Mouse (Mus musculus): ENCODE results near the gene Abca9. TPM values are rescaled to one million over a fixed set of nuclear protein-coding genes. Genes with fewer than 3 reads are reported as not detected.

Gene Abca9
- polyA plus RNA-seq, 1 experiment from 2014 or later, result 0.80 TPM

DNA sequence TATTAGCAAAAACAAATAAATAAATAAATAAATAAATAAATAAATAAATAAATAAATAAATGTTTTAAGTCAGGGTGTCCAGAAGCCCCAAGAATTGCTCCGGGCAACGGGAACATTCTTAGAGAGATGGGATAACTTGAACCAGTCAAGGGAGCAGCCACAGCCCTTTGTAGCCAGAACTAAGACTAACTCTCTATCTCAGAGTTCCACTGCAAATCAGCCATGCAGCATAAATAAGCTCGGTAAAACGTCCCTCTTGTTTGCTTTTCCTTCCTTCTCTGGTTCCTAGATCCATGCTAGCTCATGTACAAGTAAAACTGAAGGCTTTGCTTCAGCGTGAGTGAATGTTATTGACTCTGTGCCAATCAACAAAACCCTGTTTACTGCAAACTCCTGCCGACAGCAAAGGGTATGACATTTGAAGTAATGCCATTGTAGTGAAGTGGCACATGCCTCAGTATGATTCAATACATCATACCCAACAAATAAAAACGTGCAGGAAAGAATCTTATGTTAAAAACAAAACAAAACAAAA is 73.1 kb downstream of the Abca9 start:
- Histone ChIP-seq H3K4me2 (ENCODE audit: low read depth, low read length) (peak overlapping the region; percentile 65), H3K36me3 (replicated peaks; ENCODE audit: insufficient read depth, low read length) (peaks cover 3% of the 10 kb centered on the region; the same call in 1 of the 2 replicates), H3K27ac (ENCODE audit: low read depth) (peak overlapping the region; percentile 55), H3K4me1 (ENCODE audit: insufficient read depth) (no peaks in the 10 kb centered on the region), H3K9ac (replicated peaks) (no peak overlapping the region; the same call in 1 of the 2 replicates), H3K9me3 (ENCODE audit: low read length) (no peaks in the 10 kb centered on the region), H3K27me3 (ENCODE audit: insufficient read depth, low read length) (no peaks in the 10 kb centered on the region), H3K4me3 (ENCODE audit: low read depth, low read length) (peak overlapping the region; percentile 35)
- ATAC-seq (no peak), DNase-seq (no peak)
- WGBS (ENCODE audit: insufficient replicate concordance), result 53% methylated on average over 7 of the region's 7 CpGs
- no peak for TF ChIP-seq EP300 (IDR thresholded peaks at IDR 0.05; ENCODE audit: low read depth)
- 0 out of 2 replicates have a peak, but pooled peaks have one; percentile 2 for TF ChIP-seq CTCF (IDR thresholded peaks at IDR 0.05; ENCODE audit: low read depth)

GRCm38 (mm10) chr11:110094236-110094635 is 73.8 kb downstream of the Abca9 start:
- Histone ChIP-seq H3K27me3 (ENCODE audit: insufficient read depth, low read length) (no peaks in the 10 kb centered on the region), H3K4me2 (ENCODE audit: low read depth, low read length) (peak overlapping the region; percentile 65; the same call in 1 of the 2 replicates), H3K27ac (ENCODE audit: low read depth) (peak overlapping the region; percentile 55; the same call in 1 of the 2 replicates), H3K4me3 (ENCODE audit: low read depth, low read length) (no peak overlapping the region), H3K9me3 (ENCODE audit: low read length) (no peaks in the 10 kb centered on the region), H3K9ac (replicated peaks) (no peak overlapping the region), H3K36me3 (replicated peaks; ENCODE audit: insufficient read depth, low read length) (peaks cover 3% of the 10 kb centered on the region; the same call in 1 of the 2 replicates), H3K4me1 (ENCODE audit: insufficient read depth) (no peaks in the 10 kb centered on the region)
- WGBS (ENCODE audit: insufficient replicate concordance), result 55% methylated on average over 3 of the region's 3 CpGs
- no peak for DNase-seq
- ATAC-seq, result no peak; the same call in 1 of the 2 replicates
- TF ChIP-seq CTCF (IDR thresholded peaks at IDR 0.05; ENCODE audit: low read depth), result no peak
- TF ChIP-seq EP300 (IDR thresholded peaks at IDR 0.05; ENCODE audit: low read depth), result no peak

DNA sequence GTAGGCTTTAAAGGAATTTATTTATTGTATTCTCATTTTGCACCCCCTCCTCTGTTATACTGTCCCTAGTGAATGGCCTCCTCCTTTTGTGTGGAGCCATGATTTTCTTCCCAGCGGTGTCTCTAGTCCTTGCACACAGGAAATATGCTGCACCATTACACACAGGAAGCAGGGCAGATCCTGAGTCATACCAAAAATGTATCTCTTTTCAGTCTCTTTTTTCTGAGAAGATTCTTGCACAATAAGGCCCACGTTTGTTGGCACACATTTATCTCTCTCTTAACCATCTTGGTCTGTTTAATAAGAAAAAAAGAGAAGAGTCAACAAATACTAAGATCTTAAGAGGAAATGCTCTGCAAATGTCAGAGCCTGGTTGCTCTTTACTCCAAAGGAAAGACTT is 76.7 kb downstream of the Abca9 start:
- no peak overlapping the region for H3K27ac ChIP-seq (ENCODE audit: low read depth)
- H3K9ac ChIP-seq (replicated peaks), result no peak overlapping the region
- no peaks in the 10 kb centered on the region for H3K27me3 ChIP-seq (ENCODE audit: insufficient read depth, low read length)
- 41% methylated on average over 2 of the region's 2 CpGs for WGBS (ENCODE audit: insufficient replicate concordance)
- DNase-seq, result no peak
- no peak for TF ChIP-seq EP300 (IDR thresholded peaks at IDR 0.05; ENCODE audit: low read depth)
- TF ChIP-seq CTCF (IDR thresholded peaks at IDR 0.05; ENCODE audit: low read depth), result no peak
- H3K4me1 ChIP-seq (ENCODE audit: insufficient read depth), result no peaks in the 10 kb centered on the region
- peaks cover 3% of the 10 kb centered on the region; the same call in 1 of the 2 replicates for H3K36me3 ChIP-seq (replicated peaks; ENCODE audit: insufficient read depth, low read length)
- H3K4me3 ChIP-seq (ENCODE audit: low read depth, low read length), result no peak overlapping the region
- no peak overlapping the region for H3K4me2 ChIP-seq (ENCODE audit: low read depth, low read length)
- no peaks in the 10 kb centered on the region for H3K9me3 ChIP-seq (ENCODE audit: low read length)
- no peak for ATAC-seq

GRCm38 (mm10) chr11:110072158-110072557 is 95.8 kb downstream of the Abca9 start:
- Histone ChIP-seq H3K4me3 (ENCODE audit: low read depth, low read length) (no peak overlapping the region), H3K27ac (ENCODE audit: low read depth) (peak overlapping the region; percentile 49; the same call in 1 of the 2 replicates), H3K4me1 (ENCODE audit: insufficient read depth) (no peaks in the 10 kb centered on the region), H3K4me2 (ENCODE audit: low read depth, low read length) (no peak overlapping the region), H3K9me3 (ENCODE audit: low read length) (no peaks in the 10 kb centered on the region), H3K9ac (replicated peaks) (no peak overlapping the region), H3K27me3 (ENCODE audit: insufficient read depth, low read length) (no peaks in the 10 kb centered on the region), H3K36me3 (replicated peaks; ENCODE audit: insufficient read depth, low read length) (peaks cover 6% of the 10 kb centered on the region; the same call in 1 of the 2 replicates)
- no peak for DNase-seq
- no peak for ATAC-seq
- 55% methylated on average over 3 of the region's 3 CpGs for WGBS (ENCODE audit: insufficient replicate concordance)
- no peak for TF ChIP-seq CTCF (IDR thresholded peaks at IDR 0.05; ENCODE audit: low read depth)
- TF ChIP-seq EP300 (IDR thresholded peaks at IDR 0.05; ENCODE audit: low read depth), result no peak

DNA sequence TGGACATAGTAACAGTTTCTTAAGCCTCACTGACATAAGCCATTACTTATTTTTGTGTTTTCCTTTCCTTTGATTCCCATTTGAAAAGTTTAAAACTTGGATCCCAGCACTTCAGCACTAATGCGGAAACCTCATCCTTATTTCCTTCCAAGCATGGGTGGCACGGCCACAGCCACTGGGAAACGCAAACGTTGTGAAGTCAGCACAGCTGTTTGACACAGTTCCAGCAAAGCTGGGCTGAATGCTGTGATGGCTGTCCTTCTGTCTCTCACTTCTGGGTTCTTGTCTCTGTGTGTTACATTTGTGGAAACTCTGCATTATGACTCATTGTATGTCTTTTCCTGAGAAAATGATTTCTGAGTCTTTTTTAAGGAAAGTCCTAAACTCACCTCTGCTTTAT is 107.0 kb downstream of the Abca9 start:
- H3K9me3 ChIP-seq (ENCODE audit: low read length), result no peaks in the 10 kb centered on the region
- H3K36me3 ChIP-seq (replicated peaks; ENCODE audit: insufficient read depth, low read length), result peaks cover 7% of the 10 kb centered on the region; the same call in 1 of the 2 replicates
- peak overlapping the region; percentile 44; the same call in 1 of the 2 replicates for H3K27ac ChIP-seq (ENCODE audit: low read depth)
- TF ChIP-seq EP300 (IDR thresholded peaks at IDR 0.05; ENCODE audit: low read depth) (no peak), CTCF (IDR thresholded peaks at IDR 0.05; ENCODE audit: low read depth) (no peak)
- H3K4me3 ChIP-seq (ENCODE audit: low read depth, low read length), result no peak overlapping the region
- WGBS (ENCODE audit: insufficient replicate concordance), result 47% methylated on average over 4 of the region's 4 CpGs
- no peak for ATAC-seq
- H3K4me1 ChIP-seq (ENCODE audit: insufficient read depth), result 0 out of 2 replicates have a peak, but pooled peaks cover 2% of the 10 kb centered on the region
- H3K9ac ChIP-seq (replicated peaks), result no peak overlapping the region
- H3K4me2 ChIP-seq (ENCODE audit: low read depth, low read length), result no peak overlapping the region
- DNase-seq, result no peak
- H3K27me3 ChIP-seq (ENCODE audit: insufficient read depth, low read length), result no peaks in the 10 kb centered on the region

- ATAC-seq (peak; percentile 97), DNase-seq (peak; percentile 24)
- Histone ChIP-seq H3K27me3 (ENCODE audit: insufficient read depth, low read length) (no peaks in the 10 kb centered on the region), H3K4me1 (ENCODE audit: insufficient read depth) (0 out of 2 replicates have a peak, but pooled peaks cover 2% of the 10 kb centered on the region), H3K4me3 (ENCODE audit: low read depth, low read length) (no peak overlapping the region), H3K36me3 (replicated peaks; ENCODE audit: insufficient read depth, low read length) (peaks cover 7% of the 10 kb centered on the region; the same call in 1 of the 2 replicates), H3K27ac (ENCODE audit: low read depth) (peak overlapping the region; percentile 76), H3K4me2 (ENCODE audit: low read depth, low read length) (no peak overlapping the region), H3K9ac (replicated peaks) (no peak overlapping the region), H3K9me3 (ENCODE audit: low read length) (no peaks in the 10 kb centered on the region)
- WGBS (ENCODE audit: insufficient replicate concordance), result 36% methylated on average over 2 of the region's 2 CpGs
- TF ChIP-seq CTCF (IDR thresholded peaks at IDR 0.05; ENCODE audit: low read depth), result no peak
- peak; percentile 63; the same call in 1 of the 2 replicates for TF ChIP-seq EP300 (IDR thresholded peaks at IDR 0.05; ENCODE audit: low read depth)
Measured at GRCm38 (mm10) chr11:110060127-110060526, 107.9 kb downstream of the Abca9 start.
